Mouse (Mus musculus) cerebellum, adult 2 months (tissue): ENCODE data around the gene Tmem11. TPM values are rescaled to one million over a fixed set of nuclear protein-coding genes. Genes with fewer than 3 reads are reported as not detected.

Experiments used
- DNase-seq, 2 experiments: peaks; one replicate each; pipeline ENCODE4 v3.0.0; 2021
- H3K27ac ChIP-seq: fragments of 200-500 bp; 2 replicates; pipeline ENCODE4 v1.5.1; 2012; ENCODE audit warnings: low read length, control low read depth, inconsistent platforms; ENCODE audit not compliant: insufficient read depth
- H3K27me3 ChIP-seq: fragments of 200-500 bp; 2 replicates; pipeline ENCODE4 v1.6.1; 2012; ENCODE audit warnings: inconsistent platforms, mild to moderate bottlenecking, low read length, moderate library complexity; ENCODE audit not compliant: control insufficient read depth, insufficient read depth
- H3K4me1 ChIP-seq: fragments of 200-500 bp; 2 replicates; pipeline ENCODE4 v1.6.1; 2011; ENCODE audit warnings: low read length; ENCODE audit not compliant: control insufficient read depth, insufficient read depth
- H3K4me3 ChIP-seq: fragments of 200-500 bp; replicated peaks from 2 replicates; pipeline ENCODE3; 2011; ENCODE audit warnings: mild to moderate bottlenecking, low read depth, low read length, control low read depth; ENCODE audit not compliant: insufficient read depth
- CTCF ChIP-seq: fragments of 200-500 bp; IDR thresholded peaks from 2 replicates; pipeline ENCODE4 v1.5.1; 2011; ENCODE audit warnings: low read depth, mild to moderate bottlenecking, control low read depth, low read length, moderate library complexity, borderline replicate concordance; ENCODE audit not compliant: insufficient read depth
- POLR2A ChIP-seq: fragments of 200-500 bp; IDR thresholded peaks from 2 replicates; pipeline ENCODE4 v1.6.1; 2011; ENCODE audit warnings: low read length, control low read depth, borderline replicate concordance; ENCODE audit not compliant: insufficient read depth
- WGBS: fragments of 180-500 bp; shearing (Covaris S2); methylation state at CpG from one replicate; pipeline ENCODE4 v1.1.7; 2018; 5-methylcytosine and 5-hydroxymethylcytosine counted together
- polyA plus RNA-seq: library from polyadenylated mRNA; depleted of rRNA; stranded (reverse); fragments of >200 nt; gene quantifications from 2 replicates; pipeline ENCODE4 v1.2.3, GENCODE M21; 2012

Tmem11 gene
- polyA plus RNA-seq, 1 experiment, result 62.7 TPM

DNA sequence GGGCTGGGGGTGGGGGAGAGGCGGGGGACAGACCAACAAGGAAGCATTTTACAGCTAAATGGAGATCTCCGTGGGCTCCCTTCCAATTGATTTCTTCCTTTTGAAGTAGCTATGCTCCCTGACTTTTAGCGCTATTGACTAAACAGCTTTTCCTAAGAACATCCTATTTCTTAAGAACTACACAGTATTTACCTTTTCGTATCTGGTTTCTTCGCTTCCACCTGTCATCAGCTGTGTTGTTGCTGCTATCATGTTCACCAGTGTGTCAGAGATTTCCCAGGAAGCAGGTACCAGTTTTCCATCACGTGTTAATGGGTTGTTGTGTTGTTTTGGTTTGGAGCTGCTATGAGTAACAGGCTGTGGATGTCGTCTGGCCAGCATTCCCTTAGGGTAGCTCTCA, 35.4 kb upstream of the Tmem11 start, which contains the start of gene Natd1:
TSS of gene Natd1 (minus strand) at position 260 of the 400 bp plus-strand sequence.
- Histone ChIP-seq H3K4me3 (peak within 1 kb of the TSS; percentile 97), H3K4me1 (peaks cover 20% of the 10 kb centered on the region), H3K27me3 (no peaks in the 10 kb centered on the region), H3K27ac (peak within 1 kb of the TSS; percentile 67)
- TF ChIP-seq CTCF (no peak), POLR2A (no peak)
- DNase-seq, result no peak
- WGBS, result 23% methylated on average over 7 of the region's 7 CpGs

DNA sequence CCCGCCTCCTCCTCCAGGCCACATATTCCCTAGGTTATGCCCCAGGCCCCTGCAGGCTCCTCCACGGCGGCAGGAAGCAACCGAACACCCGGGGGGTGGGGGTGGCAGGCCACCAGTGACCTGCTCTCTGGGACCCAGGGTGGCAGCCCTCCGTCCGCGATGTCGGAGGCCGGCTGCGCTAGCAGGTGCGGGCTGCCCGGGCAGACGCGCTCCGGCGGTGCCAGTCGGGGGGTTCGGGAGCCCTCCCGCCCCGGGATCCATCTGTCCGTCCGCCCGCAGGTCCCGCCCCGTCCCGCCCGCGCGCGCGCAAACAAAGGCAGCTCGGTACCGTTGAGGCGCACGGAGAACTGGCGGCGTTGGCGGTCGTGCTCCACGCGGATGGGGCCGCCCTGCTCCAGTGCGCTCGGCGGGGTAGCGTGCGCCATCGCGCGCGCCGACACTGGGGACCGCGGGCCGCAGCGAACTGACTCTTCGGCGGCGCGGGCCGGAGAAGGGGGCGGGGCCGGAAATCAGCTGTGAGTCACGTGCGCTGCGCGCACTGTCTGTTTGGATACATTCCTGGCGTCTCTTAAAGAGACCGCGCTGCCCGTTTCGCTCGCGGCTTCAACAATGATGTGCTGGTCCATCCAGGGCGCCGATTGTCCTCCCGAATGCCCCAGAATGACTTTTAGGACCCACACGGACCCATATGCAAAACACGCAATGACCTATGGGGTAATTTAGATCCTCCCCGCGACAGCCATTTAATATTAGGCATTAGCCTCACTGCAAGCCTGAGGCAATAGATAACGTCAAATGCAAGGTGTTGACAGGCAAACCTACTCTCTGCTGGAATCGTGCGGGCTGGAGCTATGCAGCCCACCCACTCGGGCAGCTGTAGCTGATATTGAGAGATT, 34.5 kb upstream of the Tmem11 start:
- Histone ChIP-seq H3K4me3 (peak overlapping the region; percentile 97), H3K4me1 (peaks cover 25% of the 10 kb centered on the region), H3K27me3 (no peaks in the 10 kb centered on the region), H3K27ac (peak overlapping the region; percentile 67)
- TF ChIP-seq POLR2A, result peak; percentile 56
- TF ChIP-seq CTCF, result no peak
- peak; percentile 93 for DNase-seq
- WGBS, result under 1% methylated on average over 86 of the region's 86 CpGs

DNA sequence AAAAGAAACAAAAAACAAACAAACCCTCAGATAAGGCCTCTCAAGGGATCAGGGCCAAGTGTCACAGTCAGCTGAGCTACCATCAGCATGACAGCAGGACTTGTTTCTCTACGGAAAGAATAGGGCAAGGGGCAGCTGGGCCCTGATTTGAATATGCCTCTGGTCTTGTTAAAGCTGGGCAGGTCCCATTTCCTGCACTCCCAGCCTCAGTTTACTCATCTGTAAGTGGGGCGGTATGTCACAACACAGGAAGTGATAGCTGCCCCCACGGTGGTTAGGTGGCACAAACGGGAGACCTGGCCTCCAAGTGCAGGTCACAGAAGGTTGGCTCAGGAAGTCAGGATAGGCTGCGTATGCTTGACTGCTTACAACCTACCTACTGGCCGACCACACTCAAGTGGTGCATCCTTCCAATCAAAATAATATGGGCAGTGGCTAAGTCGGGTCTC, 33.5 kb upstream of the Tmem11 start:
- peak overlapping the region; percentile 97 for H3K4me3 ChIP-seq
- peaks cover 25% of the 10 kb centered on the region for H3K4me1 ChIP-seq
- DNase-seq, result peak in 1 of 2 experiments; percentile 35
- 10% methylated on average over 7 of the region's 7 CpGs for WGBS
- no peaks in the 10 kb centered on the region for H3K27me3 ChIP-seq
- TF ChIP-seq POLR2A (no peak), CTCF (no peak)
- 0 out of 2 replicates have a peak overlapping the region, but pooled peaks have one; percentile 36 for H3K27ac ChIP-seq

DNA sequence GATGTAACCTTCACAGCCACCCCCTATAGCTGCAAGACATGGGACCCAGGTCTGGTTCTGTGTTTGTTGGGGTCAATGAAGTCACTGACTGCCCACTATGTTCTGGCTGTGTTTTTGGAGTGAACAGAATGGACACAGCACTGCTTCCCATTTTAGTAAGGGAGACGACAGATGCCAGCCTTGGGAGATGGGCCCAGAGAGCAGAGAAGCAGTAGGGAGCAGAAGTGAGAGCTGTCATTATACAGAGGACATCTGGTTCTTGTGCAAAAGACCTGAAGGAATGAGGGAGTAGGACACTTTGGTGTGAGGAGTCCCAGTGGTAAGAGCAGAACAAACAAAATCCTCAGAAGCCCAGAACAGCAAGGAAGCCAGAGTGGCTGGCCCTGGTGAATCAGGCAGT, 30.6 kb upstream of the Tmem11 start:
- 10% methylated on average over 1 of the region's 1 CpGs for WGBS
- DNase-seq, result no peak
- H3K27me3 ChIP-seq, result no peaks in the 10 kb centered on the region
- H3K4me3 ChIP-seq, result no peak overlapping the region
- peak overlapping the region; percentile 39; the same call in 1 of the 2 replicates for H3K27ac ChIP-seq
- no peak for TF ChIP-seq POLR2A
- no peak for TF ChIP-seq CTCF
- H3K4me1 ChIP-seq, result peaks cover 46% of the 10 kb centered on the region

DNA sequence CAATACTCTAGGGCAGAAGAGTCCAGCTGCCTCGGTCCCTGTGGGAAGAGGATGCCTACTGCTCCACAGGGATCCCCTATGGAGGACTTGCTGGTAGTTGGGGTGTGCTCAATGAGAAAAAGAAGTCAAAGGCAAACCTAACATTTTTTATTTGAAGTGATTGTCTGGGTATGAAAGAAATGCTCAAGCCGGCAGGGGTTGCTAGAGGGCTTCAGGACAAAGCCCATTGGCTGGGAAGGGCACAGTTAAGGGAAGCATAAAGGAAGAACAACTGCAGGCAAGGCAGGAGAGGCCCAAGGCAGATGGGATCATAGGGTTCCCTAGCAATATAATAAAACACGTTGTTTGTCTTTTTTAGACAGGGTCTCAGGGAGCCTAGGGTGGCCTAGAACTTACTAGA, 29.0 kb upstream of the Tmem11 start:
- no peak for DNase-seq
- WGBS, result 76% methylated on average over 3 of the region's 3 CpGs
- TF ChIP-seq POLR2A (no peak), CTCF (no peak)

DNA sequence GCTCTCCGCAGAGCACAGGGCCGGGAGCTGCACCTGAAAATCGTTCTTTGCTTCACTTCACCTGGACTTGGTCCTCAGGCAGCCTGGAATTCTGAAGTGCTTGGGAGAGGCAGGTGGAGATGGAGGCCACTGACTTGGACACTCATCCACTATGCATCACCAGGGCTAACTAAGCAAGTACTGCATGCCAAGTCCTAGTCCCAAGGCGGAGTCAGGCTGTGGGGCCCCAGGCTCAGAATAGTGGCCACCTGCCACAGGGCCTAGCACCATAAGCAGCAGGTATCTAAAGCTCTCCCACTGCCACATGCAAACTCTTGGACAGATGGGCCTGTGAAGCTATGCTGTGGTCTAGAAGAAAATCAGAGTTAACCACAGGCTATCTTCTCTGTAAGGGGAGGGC, 27.4 kb upstream of the Tmem11 start:
- TF ChIP-seq POLR2A (no peak), CTCF (no peak)
- peaks cover 48% of the 10 kb centered on the region for H3K4me1 ChIP-seq
- no peak overlapping the region for H3K27ac ChIP-seq
- WGBS, result 25% methylated on average over 4 of the region's 4 CpGs
- no peak overlapping the region for H3K4me3 ChIP-seq
- H3K27me3 ChIP-seq, result no peaks in the 10 kb centered on the region
- peak; percentile 47 to 62 for DNase-seq

More for the DNA sequence above, 29.0 kb upstream of the Tmem11 start:
- no peak overlapping the region for H3K4me3 ChIP-seq
- no peaks in the 10 kb centered on the region for H3K27me3 ChIP-seq
- H3K4me1 ChIP-seq, result peaks cover 56% of the 10 kb centered on the region
- no peak overlapping the region for H3K27ac ChIP-seq

DNA sequence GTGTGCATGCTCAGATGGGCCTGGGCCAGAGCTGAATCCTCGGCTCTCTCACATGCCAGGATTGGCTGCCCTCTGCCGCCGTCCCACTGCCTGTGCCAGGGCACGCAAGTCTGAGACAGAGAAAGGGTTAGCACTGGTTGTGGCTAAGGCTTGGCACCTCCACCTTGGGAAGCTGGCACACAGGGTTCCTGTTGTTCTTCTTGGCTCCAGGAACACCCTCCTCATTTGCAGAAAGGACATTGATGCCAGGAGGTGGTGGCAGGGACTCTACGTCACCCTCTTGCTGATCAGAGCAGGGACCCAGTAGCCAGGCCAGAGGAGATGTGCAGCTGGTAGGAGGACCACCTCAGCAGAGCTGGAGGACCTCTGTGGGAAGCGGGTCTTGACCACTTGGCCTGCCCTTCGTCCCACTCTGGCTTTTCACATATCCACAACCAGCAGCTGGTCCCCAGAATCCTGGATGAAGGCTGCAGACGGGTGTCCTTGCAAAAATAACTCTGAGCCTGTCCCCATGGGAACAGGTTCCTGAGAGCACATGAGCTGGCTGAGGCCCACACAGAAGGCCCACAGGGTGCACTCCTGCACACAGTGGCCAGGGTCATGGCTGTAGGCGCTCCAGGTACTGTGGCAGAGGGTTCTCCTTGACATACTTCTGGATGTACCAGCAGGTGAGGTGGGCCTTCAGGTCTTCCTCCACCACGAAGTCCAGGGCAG, 26.5 kb upstream of the Tmem11 start:
- TF ChIP-seq POLR2A (no peak), CTCF (no peak; the same call in 1 of the 2 replicates)
- WGBS, result 30% methylated on average over 10 of the region's 10 CpGs
- no peaks in the 10 kb centered on the region for H3K27me3 ChIP-seq
- DNase-seq, result peak; percentile 64 to 76
- H3K27ac ChIP-seq, result peak overlapping the region; percentile 39
- H3K4me1 ChIP-seq, result peaks cover 47% of the 10 kb centered on the region
- no peak overlapping the region for H3K4me3 ChIP-seq
